Mouse (Mus musculus): ENCODE results near the gene Spib. TPM values are rescaled to one million over a fixed set of nuclear protein-coding genes. Genes with fewer than 3 reads are reported as not detected.

Gene Spib
- polyA plus RNA-seq, 1 experiment from 2014 or later: 0.05 TPM

- no peaks in the 10 kb centered on the region for H3K9me3 ChIP-seq
- H3K4me2 ChIP-seq: no peak overlapping the region
- no peak overlapping the region for H3K4me3 ChIP-seq
- H3K36me3 ChIP-seq (replicated peaks): peaks cover 29% of the 10 kb centered on the region
- H3K9ac ChIP-seq: no peak overlapping the region
- peaks cover 20% of the 10 kb centered on the region for H3K4me1 ChIP-seq
- ATAC-seq (replicated peaks): no peak
- WGBS: 100% methylated on average over 5 of the region's 5 CpGs
- H3K27ac ChIP-seq: no peak overlapping the region
- H3K27me3 ChIP-seq (replicated peaks): no peaks in the 10 kb centered on the region
Measured at GRCm38 (mm10) chr7:44491391-44491790, 40.5 kb downstream of the Spib start.

- H3K9me3 ChIP-seq: no peaks in the 10 kb centered on the region
- no peak overlapping the region for H3K9ac ChIP-seq
- peaks cover 14% of the 10 kb centered on the region for H3K4me1 ChIP-seq
- peaks cover 29% of the 10 kb centered on the region for H3K36me3 ChIP-seq (replicated peaks)
- H3K27ac ChIP-seq: no peak overlapping the region
- WGBS: 85% methylated on average over 4 of the region's 4 CpGs
- no peaks in the 10 kb centered on the region for H3K27me3 ChIP-seq (replicated peaks)
- H3K4me3 ChIP-seq: no peak overlapping the region
- no peak for ATAC-seq (replicated peaks)
- no peak overlapping the region for H3K4me2 ChIP-seq
Measured at GRCm38 (mm10) chr7:44490281-44490680, 41.6 kb downstream of the Spib start.

- no peaks in the 10 kb centered on the region for H3K27me3 ChIP-seq (replicated peaks)
- H3K36me3 ChIP-seq (replicated peaks): peaks cover 29% of the 10 kb centered on the region
- no peak overlapping the region for H3K9ac ChIP-seq
- no peak overlapping the region for H3K4me3 ChIP-seq
- WGBS: 89% methylated on average over 8 of the region's 8 CpGs
- H3K4me1 ChIP-seq: 0 out of 2 replicates have a peak, but pooled peaks cover 3% of the 10 kb centered on the region
- no peaks in the 10 kb centered on the region for H3K9me3 ChIP-seq
- no peak overlapping the region for H3K4me2 ChIP-seq
- no peak overlapping the region for H3K27ac ChIP-seq
- no peak for ATAC-seq (replicated peaks)
Measured at GRCm38 (mm10) chr7:44488545-44488944, 43.3 kb downstream of the Spib start.

GRCm38 (mm10) chr7:44487936-44488335 is 43.9 kb downstream of the Spib start:
- no peak overlapping the region for H3K4me2 ChIP-seq
- no peak overlapping the region for H3K9ac ChIP-seq
- no peak overlapping the region for H3K27ac ChIP-seq
- no peaks in the 10 kb centered on the region for H3K27me3 ChIP-seq (replicated peaks)
- H3K9me3 ChIP-seq: no peaks in the 10 kb centered on the region
- peaks cover 28% of the 10 kb centered on the region for H3K36me3 ChIP-seq (replicated peaks)
- 86% methylated on average over 7 of the region's 7 CpGs for WGBS
- H3K4me3 ChIP-seq: no peak overlapping the region
- no peaks in the 10 kb centered on the region for H3K4me1 ChIP-seq
- ATAC-seq (replicated peaks): no peak

- no peak for ATAC-seq (replicated peaks)
- peaks cover 5% of the 10 kb centered on the region for H3K27me3 ChIP-seq (replicated peaks)
- H3K27ac ChIP-seq: no peak overlapping the region
- no peaks in the 10 kb centered on the region for H3K9me3 ChIP-seq
- H3K4me2 ChIP-seq: no peak overlapping the region
- H3K4me3 ChIP-seq: no peak overlapping the region
- no peaks in the 10 kb centered on the region for H3K4me1 ChIP-seq
- H3K9ac ChIP-seq: no peak overlapping the region
- peaks cover 19% of the 10 kb centered on the region for H3K36me3 ChIP-seq (replicated peaks)
- 55% methylated on average over 13 of the region's 13 CpGs for WGBS
Measured at GRCm38 (mm10) chr7:44486927-44487575, 44.8 kb downstream of the Spib start.

GRCm38 (mm10) chr7:44485572-44486195 is 46.2 kb downstream of the Spib start:
- Histone ChIP-seq H3K4me3 (no peak overlapping the region), H3K9ac (no peak overlapping the region)

GRCm38 (mm10) chr7:44484841-44485571 is 46.9 kb downstream of the Spib start:
- Histone ChIP-seq H3K4me2 (no peak overlapping the region), H3K9ac (no peak overlapping the region), H3K27ac (no peak overlapping the region; the same call in 1 of the 2 replicates), H3K27me3 (replicated peaks) (peaks cover 7% of the 10 kb centered on the region), H3K36me3 (replicated peaks) (peaks cover 3% of the 10 kb centered on the region; the same call in 1 of the 2 replicates), H3K9me3 (no peaks in the 10 kb centered on the region), H3K4me3 (no peak overlapping the region), H3K4me1 (no peaks in the 10 kb centered on the region)
- 33% methylated on average over 5 of the region's 5 CpGs for WGBS
- ATAC-seq (replicated peaks): peak; percentile 77

More at GRCm38 (mm10) chr7:44485572-44486195, 46.2 kb downstream of the Spib start:
- ATAC-seq (replicated peaks): 0 out of 2 replicates have a peak, but pooled peaks have one; percentile 38
- H3K4me1 ChIP-seq: no peaks in the 10 kb centered on the region
- H3K27me3 ChIP-seq (replicated peaks): peaks cover 5% of the 10 kb centered on the region
- H3K4me2 ChIP-seq: no peak overlapping the region
- H3K36me3 ChIP-seq (replicated peaks): peaks cover 10% of the 10 kb centered on the region; the same call in 1 of the 2 replicates
- no peaks in the 10 kb centered on the region for H3K9me3 ChIP-seq
- H3K27ac ChIP-seq: no peak overlapping the region
- 71% methylated on average over 7 of the region's 7 CpGs for WGBS

GRCm38 (mm10) chr7:44484109-44484508 is 47.8 kb downstream of the Spib start:
- H3K9me3 ChIP-seq: no peaks in the 10 kb centered on the region
- H3K27ac ChIP-seq: no peak overlapping the region
- H3K4me1 ChIP-seq: no peaks in the 10 kb centered on the region
- WGBS: 100% methylated on average over 1 of the region's 1 CpGs
- no peak overlapping the region for H3K4me2 ChIP-seq
- no peaks in the 10 kb centered on the region for H3K36me3 ChIP-seq (replicated peaks)
- no peak overlapping the region for H3K9ac ChIP-seq
- H3K4me3 ChIP-seq: no peak overlapping the region
- peaks cover 12% of the 10 kb centered on the region for H3K27me3 ChIP-seq (replicated peaks)
- no peak for ATAC-seq (replicated peaks)

GRCm38 (mm10) chr7:44482836-44483435 is 48.9 kb downstream of the Spib start:
- no peak overlapping the region for H3K27ac ChIP-seq
- peaks cover 15% of the 10 kb centered on the region for H3K27me3 ChIP-seq (replicated peaks)
- H3K4me3 ChIP-seq: no peak overlapping the region
- no peaks in the 10 kb centered on the region for H3K9me3 ChIP-seq
- H3K9ac ChIP-seq: no peak overlapping the region
- H3K36me3 ChIP-seq (replicated peaks): no peaks in the 10 kb centered on the region
- no peak overlapping the region for H3K4me2 ChIP-seq
- 72% methylated on average over 3 of the region's 3 CpGs for WGBS
- no peaks in the 10 kb centered on the region for H3K4me1 ChIP-seq
- ATAC-seq (replicated peaks): no peak

Small RNA genes within 50 kb of the gene (microRNA-seq; reads per million reads assigned to microRNA genes)
- not detected for gene Mir7053

Other genes starting within 250 kb of the Spib start
- gene Clec11a, start 225.2 kb downstream of the Spib start, polyA plus RNA-seq (2015; fragmentation: Nextera tagmentation; extraction: Ambion mirVana): 3.6 and 3.9 TPM in 2 replicates
- 39.8 and 46.5 TPM in 2 replicates for gene Shank1, start 221.8 kb downstream of the Spib start, polyA plus RNA-seq (2015; fragmentation: Nextera tagmentation; extraction: Ambion mirVana)
- gene Syt3, start 148.0 kb downstream of the Spib start, polyA plus RNA-seq (2015; fragmentation: Nextera tagmentation; extraction: Ambion mirVana): 56.3 and 57.2 TPM in 2 replicates
- gene 1700008O03Rik, start 146.3 kb downstream of the Spib start, polyA plus RNA-seq (2015; fragmentation: Nextera tagmentation; extraction: Ambion mirVana): 2.1 and 2.6 TPM in 2 replicates
- 16.7 and 18.1 TPM in 2 replicates for gene Lrrc4b, start 103.1 kb downstream of the Spib start, polyA plus RNA-seq (2015; fragmentation: Nextera tagmentation; extraction: Ambion mirVana)
- 5.8 and 6.0 TPM in 2 replicates for gene Aspdh, start 66.7 kb downstream of the Spib start, polyA plus RNA-seq (2015; fragmentation: Nextera tagmentation; extraction: Ambion mirVana)
- 38.8 and 42.2 TPM in 2 replicates for gene Josd2, start 64.1 kb downstream of the Spib start, polyA plus RNA-seq (2015; fragmentation: Nextera tagmentation; extraction: Ambion mirVana)
- gene Emc10, start 35.5 kb downstream of the Spib start, polyA plus RNA-seq (2015; fragmentation: Nextera tagmentation; extraction: Ambion mirVana): 145 and 162 TPM in 2 replicates
- gene Fam71e1, start 35.5 kb downstream of the Spib start, polyA plus RNA-seq (2015; fragmentation: Nextera tagmentation; extraction: Ambion mirVana): 30.1 and 36.6 TPM in 2 replicates
- 0.19 and 0.28 TPM in 2 replicates for gene Mybpc2, start 7.4 kb downstream of the Spib start, polyA plus RNA-seq (2015; fragmentation: Nextera tagmentation; extraction: Ambion mirVana)
- gene Pold1, start 16.8 kb upstream of the Spib start, polyA plus RNA-seq (2015; fragmentation: Nextera tagmentation; extraction: Ambion mirVana): 23.8 and 25.3 TPM in 2 replicates
- 61.1 and 66.6 TPM in 2 replicates for gene Nr1h2, start 21.9 kb upstream of the Spib start, polyA plus RNA-seq (2015; fragmentation: Nextera tagmentation; extraction: Ambion mirVana)
- 1.1 and 1.4 TPM in 2 replicates for gene Napsa, start 40.3 kb upstream of the Spib start, polyA plus RNA-seq (2015; fragmentation: Nextera tagmentation; extraction: Ambion mirVana)
- gene Kcnc3, start 58.6 kb upstream of the Spib start, polyA plus RNA-seq (2015; fragmentation: Nextera tagmentation; extraction: Ambion mirVana): 5.8 and 8.0 TPM in 2 replicates
- gene Myh14, start 138.8 kb upstream of the Spib start, polyA plus RNA-seq (2015; fragmentation: Nextera tagmentation; extraction: Ambion mirVana): 2.3 and 2.9 TPM in 2 replicates
- gene Izumo2, start 176.7 kb upstream of the Spib start, polyA plus RNA-seq (2015; fragmentation: Nextera tagmentation; extraction: Ambion mirVana): not detected in 2 replicates
- 28.4 and 29.7 TPM in 2 replicates for gene Vrk3, start 216.3 kb upstream of the Spib start, polyA plus RNA-seq (2015; fragmentation: Nextera tagmentation; extraction: Ambion mirVana)
- 1.4 and 1.5 TPM in 2 replicates for gene Zfp473, start 219.0 kb upstream of the Spib start, polyA plus RNA-seq (2015; fragmentation: Nextera tagmentation; extraction: Ambion mirVana)